Mouse (Mus musculus) lung, embryonic 16.5 days (tissue): ENCODE data around the gene Ociad1. TPM values are rescaled to one million over a fixed set of nuclear protein-coding genes. Genes with fewer than 3 reads are reported as not detected.

Experiments
- ATAC-seq: fragments of 200-750 bp; cut with Nextera tagmentation; 2 replicates; pipeline ENCODE4 v1.8.0; 2017; ENCODE audit warnings: low read depth, mild to moderate bottlenecking, moderate library complexity
- H3K27ac ChIP-seq: fragments of 300-500 bp; sonication (generic); 2 replicates; pipeline ENCODE4 v1.5.1; 2014; ENCODE audit warnings: mild to moderate bottlenecking, control low read depth, low read length
- H3K27me3 ChIP-seq: fragments of 300-500 bp; sonication (generic); 2 replicates; pipeline ENCODE4 v1.6.1; 2014; ENCODE audit warnings: low read depth, low read length, mixed read lengths; ENCODE audit not compliant: control insufficient read depth, insufficient read depth
- H3K36me3 ChIP-seq: fragments of 300-500 bp; sonication (generic); 2 replicates; pipeline ENCODE4 v1.6.1; 2014; ENCODE audit warnings: low read length; ENCODE audit not compliant: control insufficient read depth, insufficient read depth
- H3K4me1 ChIP-seq: fragments of 300-500 bp; sonication (generic); replicated peaks from 2 replicates; pipeline ENCODE4 v1.6.1; 2014; ENCODE audit warnings: low read length, mixed read lengths; ENCODE audit not compliant: control insufficient read depth, insufficient read depth
- H3K4me2 ChIP-seq: fragments of 300-500 bp; sonication (generic); 2 replicates; pipeline ENCODE4 v1.6.1; 2014; ENCODE audit warnings: low read depth, low read length, control low read depth
- H3K4me3 ChIP-seq: fragments of 300-500 bp; sonication (generic); 2 replicates; pipeline ENCODE4 v1.5.1; 2014; ENCODE audit warnings: mild to moderate bottlenecking, low read length, control low read depth
- H3K9ac ChIP-seq: fragments of 300-500 bp; sonication (generic); 2 replicates; pipeline ENCODE4 v1.6.1; 2014; ENCODE audit warnings: low read length, control low read depth
- H3K9me3 ChIP-seq: fragments of 300-500 bp; sonication (generic); 2 replicates; pipeline ENCODE4 v1.6.1; 2016; ENCODE audit warnings: low read length; ENCODE audit not compliant: control insufficient read depth
- WGBS: fragments of 180-500 bp; shearing (Covaris S2); extraction: QIAGEN DNeasy Blood & Tissue Kit; methylation state at CpG from one replicate; pipeline ENCODE4 v1.1.7; 2014; 5-methylcytosine and 5-hydroxymethylcytosine counted together
- polyA plus RNA-seq: library from polyadenylated mRNA; unstranded; fragments of >200 nt; fragmentation: Nextera tagmentation; extraction: Ambion mirVana; gene quantifications from 2 replicates; pipeline ENCODE4 v1.2.1, GENCODE M21; 2015

The Ociad1 gene
- polyA plus RNA-seq, 1 experiment from 2014 or later: 231 TPM

DNA sequence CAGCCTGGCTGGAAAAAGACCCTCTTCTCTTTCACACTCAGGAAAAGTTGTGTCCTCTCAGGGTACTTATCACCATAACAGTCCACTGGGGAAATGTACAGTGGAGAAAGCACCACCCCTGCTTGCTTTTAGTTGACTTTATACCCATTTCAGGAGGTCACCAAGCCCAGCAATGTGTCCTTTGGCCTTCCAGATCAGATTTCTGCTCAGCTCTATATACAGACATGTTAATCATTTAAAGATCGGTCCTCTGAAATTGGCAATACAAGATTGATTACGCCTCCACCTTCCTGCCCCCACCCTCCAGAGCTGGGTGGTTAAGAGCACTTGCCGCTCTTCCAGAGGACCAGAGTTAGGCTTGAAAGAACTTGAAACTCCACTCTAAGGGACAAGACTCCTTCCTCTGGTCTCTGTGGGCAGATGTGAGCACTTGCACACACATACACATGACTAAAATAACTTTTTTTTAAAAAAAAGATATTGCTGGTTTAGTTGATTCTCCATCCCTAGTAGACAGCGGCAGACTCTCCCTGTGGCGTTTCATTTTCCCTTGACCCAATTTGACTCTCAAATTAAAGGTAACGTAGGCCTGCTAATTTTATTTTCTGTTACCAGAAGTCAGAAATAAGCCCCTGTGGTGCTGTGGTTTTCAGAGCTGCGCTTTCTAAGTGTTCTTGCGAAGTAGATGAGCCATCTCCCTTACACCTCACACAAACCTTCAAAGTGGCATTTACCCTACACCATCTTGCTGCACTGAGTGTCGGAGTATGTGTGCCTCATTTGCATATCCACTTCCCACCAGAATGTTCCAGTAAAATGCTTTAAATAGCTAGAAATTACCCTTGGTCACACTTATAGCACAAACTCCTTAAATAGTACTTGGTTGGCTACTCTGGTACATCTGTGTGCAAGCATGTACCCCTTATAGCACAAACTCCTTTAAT, 47.5 kb downstream of the Ociad1 start:
- Histone ChIP-seq H3K27ac (no peak overlapping the region), H3K4me3 (no peak overlapping the region), H3K9ac (no peak overlapping the region), H3K36me3 (no peaks in the 10 kb centered on the region), H3K4me2 (no peak overlapping the region), H3K9me3 (no peaks in the 10 kb centered on the region), H3K27me3 (no peaks in the 10 kb centered on the region; the same call in 1 of the 2 replicates), H3K4me1 (peaks cover 2% of the 10 kb centered on the region; the same call in 1 of the 2 replicates)
- ATAC-seq: no peak
- 82% methylated on average over 9 of the region's 9 CpGs for WGBS

DNA sequence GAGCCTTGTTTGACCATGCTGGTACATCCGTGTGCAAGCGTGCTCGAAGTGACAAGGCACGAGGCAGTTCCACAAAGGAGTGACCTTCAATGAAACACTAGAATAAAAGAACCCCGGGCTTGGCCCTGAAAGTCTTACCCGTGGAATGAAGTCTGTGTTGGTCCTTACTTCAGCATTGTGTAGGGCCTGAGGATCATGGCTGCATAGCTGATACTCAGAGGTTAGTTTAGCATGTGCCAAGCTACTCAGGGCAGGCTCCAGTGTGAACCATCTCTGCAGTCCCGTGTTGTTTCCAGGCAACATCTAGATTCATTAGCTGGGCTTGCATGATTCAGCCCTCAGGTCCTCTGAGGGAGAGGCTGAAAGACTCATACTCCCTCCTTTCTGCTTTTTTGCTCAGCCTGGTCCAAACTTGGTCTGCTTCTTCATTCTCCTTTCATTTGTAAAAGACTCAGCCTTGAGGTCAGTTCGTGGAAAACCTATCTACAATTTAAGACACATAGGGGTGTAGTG, 48.2 kb downstream of the Ociad1 start, which contains the start of gene Ociad2:
Gene Ociad2 (minus strand): TSS at position 306 of the 513 bp plus-strand sequence.
- WGBS: 77% methylated on average over 8 of the region's 8 CpGs
- no peak for ATAC-seq
- Histone ChIP-seq H3K4me3 (no peak within 1 kb of the TSS), H3K9ac (no peak within 1 kb of the TSS), H3K27ac (no peak within 1 kb of the TSS), H3K4me1 (peaks cover 2% of the 10 kb centered on the region; the same call in 1 of the 2 replicates), H3K4me2 (no peak within 1 kb of the TSS), H3K27me3 (no peaks in the 10 kb centered on the region; the same call in 1 of the 2 replicates), H3K36me3 (no peaks in the 10 kb centered on the region), H3K9me3 (no peaks in the 10 kb centered on the region)

DNA sequence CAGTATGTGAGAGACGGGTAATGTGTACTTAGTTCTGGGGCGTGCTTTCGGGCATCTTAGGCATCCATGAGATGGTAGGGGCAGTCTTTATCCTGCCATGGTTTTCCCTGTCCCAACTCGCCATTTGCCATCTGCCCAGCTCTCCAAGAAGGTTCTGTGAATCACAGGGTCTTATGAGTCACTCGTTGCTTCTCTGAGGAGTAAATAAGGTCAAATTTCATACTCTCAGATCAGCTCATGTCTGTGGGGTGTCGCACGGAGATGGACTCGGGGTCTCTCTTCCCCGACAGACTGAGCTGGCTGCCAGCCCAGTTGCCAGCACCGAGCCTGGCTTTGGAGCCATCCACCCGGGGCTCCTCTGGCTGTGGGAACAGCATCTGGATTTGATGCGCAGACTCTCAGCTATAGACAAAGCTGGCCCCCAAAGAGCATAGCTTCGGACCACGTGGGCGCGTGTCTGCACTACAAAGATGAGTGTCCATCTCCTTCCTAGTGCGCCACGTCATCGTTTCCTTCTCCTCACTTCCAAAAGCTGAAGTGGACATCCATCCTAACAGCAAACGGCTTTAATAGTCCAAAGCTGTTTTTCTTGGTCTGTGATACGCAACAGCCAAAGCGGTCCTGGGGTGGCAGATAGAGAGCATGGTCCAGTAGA, 50.2 kb downstream of the Ociad1 start:
- H3K9ac ChIP-seq: no peak overlapping the region
- 73% methylated on average over 22 of the region's 22 CpGs for WGBS
- no peaks in the 10 kb centered on the region for H3K36me3 ChIP-seq
- H3K27ac ChIP-seq: no peak overlapping the region
- ATAC-seq: no peak
- no peak overlapping the region for H3K4me3 ChIP-seq
- no peak overlapping the region for H3K4me2 ChIP-seq
- H3K4me1 ChIP-seq: peaks cover 2% of the 10 kb centered on the region; the same call in 1 of the 2 replicates
- H3K9me3 ChIP-seq: no peaks in the 10 kb centered on the region
- no peaks in the 10 kb centered on the region for H3K27me3 ChIP-seq

DNA sequence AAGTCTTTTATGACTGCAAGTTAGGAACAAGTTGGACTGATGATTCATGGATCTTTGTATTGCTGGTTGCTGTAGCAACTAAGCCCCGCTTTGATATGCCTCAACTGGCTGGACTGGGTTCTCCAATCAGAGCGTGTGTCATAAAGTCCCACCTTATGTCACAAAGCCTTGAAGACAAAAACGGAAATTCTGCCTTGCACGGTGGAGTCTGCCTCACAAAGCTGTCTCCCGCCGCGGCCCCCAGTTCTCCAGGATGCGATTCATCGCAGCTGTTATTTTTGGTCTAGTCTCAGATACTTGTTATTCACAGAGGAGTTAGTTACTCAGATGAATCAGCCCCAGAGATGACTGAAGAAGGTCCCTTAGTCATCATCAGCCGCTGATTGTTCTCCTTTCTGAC, 51.7 kb downstream of the Ociad1 start:
- H3K4me2 ChIP-seq: no peak overlapping the region
- H3K27ac ChIP-seq: no peak overlapping the region
- H3K4me1 ChIP-seq: no peaks in the 10 kb centered on the region
- no peak for ATAC-seq
- no peaks in the 10 kb centered on the region for H3K9me3 ChIP-seq
- no peaks in the 10 kb centered on the region for H3K36me3 ChIP-seq
- no peak overlapping the region for H3K4me3 ChIP-seq
- H3K27me3 ChIP-seq: no peaks in the 10 kb centered on the region
- H3K9ac ChIP-seq: no peak overlapping the region
- 76% methylated on average over 10 of the region's 10 CpGs for WGBS

DNA sequence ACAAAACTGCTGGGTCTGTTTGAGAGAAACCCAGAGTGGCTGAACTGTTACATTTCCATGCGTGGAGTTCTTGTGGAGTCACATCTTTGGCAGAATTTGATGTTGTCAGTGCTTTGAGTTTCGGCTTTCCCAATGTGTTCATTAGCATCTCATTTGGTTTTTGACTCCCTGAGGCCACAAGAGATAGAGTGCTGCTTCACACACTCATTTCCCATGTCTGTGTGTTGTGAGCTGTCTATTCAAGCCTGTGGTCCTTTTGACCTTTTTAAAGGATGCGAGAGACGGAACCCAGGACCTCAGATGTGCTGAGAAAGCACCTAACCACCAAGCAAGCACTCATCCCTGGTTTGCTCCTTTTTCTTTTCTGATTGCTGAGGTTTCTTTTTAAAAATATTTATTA, 52.7 kb downstream of the Ociad1 start:
- Histone ChIP-seq H3K4me3 (no peak overlapping the region), H3K4me1 (no peaks in the 10 kb centered on the region), H3K9me3 (no peaks in the 10 kb centered on the region), H3K4me2 (no peak overlapping the region), H3K9ac (no peak overlapping the region), H3K36me3 (no peaks in the 10 kb centered on the region), H3K27ac (no peak overlapping the region), H3K27me3 (no peaks in the 10 kb centered on the region)
- WGBS: 88% methylated on average over 4 of the region's 4 CpGs
- ATAC-seq: no peak

DNA sequence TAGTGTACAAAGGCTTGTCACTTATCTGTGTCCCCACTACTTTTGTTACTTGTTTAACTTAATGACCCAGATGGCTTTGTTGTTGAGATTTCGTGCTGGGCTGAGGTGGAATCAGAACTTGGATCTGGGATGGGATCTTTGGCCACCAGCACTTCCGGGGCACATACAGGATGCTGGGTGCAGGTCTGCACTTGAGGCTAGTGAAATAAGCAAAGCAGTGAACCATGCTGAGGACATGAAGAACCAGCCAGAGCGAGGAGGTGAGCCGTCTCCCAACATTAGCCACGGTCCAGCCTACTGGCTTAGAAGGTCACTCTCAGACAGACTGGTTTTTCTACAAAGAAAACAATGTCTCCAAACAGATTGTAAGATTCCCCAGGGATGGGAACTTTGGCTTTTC, 56.9 kb downstream of the Ociad1 start:
- Histone ChIP-seq H3K9ac (no peak overlapping the region), H3K36me3 (no peaks in the 10 kb centered on the region), H3K27me3 (no peaks in the 10 kb centered on the region), H3K9me3 (no peaks in the 10 kb centered on the region), H3K27ac (no peak overlapping the region), H3K4me3 (no peak overlapping the region), H3K4me2 (no peak overlapping the region), H3K4me1 (peaks cover 2% of the 10 kb centered on the region; the same call in 1 of the 2 replicates)
- ATAC-seq: no peak
- WGBS: 50% methylated on average over 5 of the region's 5 CpGs

DNA sequence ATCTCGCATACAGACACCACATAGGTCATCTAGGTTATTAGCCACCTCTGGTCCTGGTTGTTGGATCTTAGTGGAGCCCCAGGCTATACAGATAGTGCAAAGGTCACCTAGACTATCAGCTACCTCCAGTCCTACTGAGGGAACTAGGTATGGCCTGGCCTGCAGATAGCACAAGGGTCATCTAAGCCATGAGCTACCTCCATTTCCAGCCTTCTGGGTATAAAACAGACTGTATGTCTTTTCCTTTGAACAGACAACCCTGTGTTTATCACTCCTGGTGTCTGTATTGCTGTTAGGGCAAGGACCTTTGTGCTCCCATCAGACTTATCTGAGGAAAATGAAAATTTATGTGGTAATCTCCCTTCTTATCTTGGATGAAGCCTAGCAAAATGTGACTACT, 59.2 kb downstream of the Ociad1 start:
- Histone ChIP-seq H3K36me3 (no peaks in the 10 kb centered on the region), H3K27ac (no peak overlapping the region), H3K4me3 (no peak overlapping the region), H3K27me3 (no peaks in the 10 kb centered on the region), H3K9me3 (no peaks in the 10 kb centered on the region), H3K9ac (no peak overlapping the region), H3K4me2 (no peak overlapping the region), H3K4me1 (peaks cover 2% of the 10 kb centered on the region; the same call in 1 of the 2 replicates)
- 97% methylated on average over 1 of the region's 1 CpGs for whole genome bisulfite sequencing
- no peak for ATAC-seq

DNA sequence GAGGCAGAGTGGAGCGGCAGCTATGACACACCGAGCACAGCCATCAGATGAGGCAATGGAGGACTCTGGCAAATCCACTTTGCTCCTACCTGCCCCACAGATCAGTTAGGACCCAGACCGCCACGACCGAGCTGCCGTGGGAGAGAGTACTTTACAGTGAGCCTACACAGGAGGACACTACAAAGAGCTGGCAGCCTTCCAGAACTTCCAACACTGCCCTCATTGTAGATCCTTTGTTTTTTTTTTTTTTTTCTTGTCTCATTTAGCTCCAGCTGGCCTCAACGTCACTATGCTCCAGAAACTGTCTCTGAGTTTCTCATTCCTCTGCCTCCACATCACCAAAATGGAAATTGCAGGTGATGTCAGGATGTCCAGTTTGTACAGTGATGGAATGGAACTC, 60.9 kb downstream of the Ociad1 start:
- ATAC-seq: no peak
- Histone ChIP-seq H3K4me3 (no peak overlapping the region), H3K27ac (no peak overlapping the region), H3K4me2 (no peak overlapping the region), H3K36me3 (no peaks in the 10 kb centered on the region), H3K9me3 (no peaks in the 10 kb centered on the region), H3K9ac (no peak overlapping the region), H3K4me1 (peaks cover 2% of the 10 kb centered on the region; the same call in 1 of the 2 replicates), H3K27me3 (no peaks in the 10 kb centered on the region)
- 34% methylated on average over 7 of the region's 7 CpGs for WGBS

DNA sequence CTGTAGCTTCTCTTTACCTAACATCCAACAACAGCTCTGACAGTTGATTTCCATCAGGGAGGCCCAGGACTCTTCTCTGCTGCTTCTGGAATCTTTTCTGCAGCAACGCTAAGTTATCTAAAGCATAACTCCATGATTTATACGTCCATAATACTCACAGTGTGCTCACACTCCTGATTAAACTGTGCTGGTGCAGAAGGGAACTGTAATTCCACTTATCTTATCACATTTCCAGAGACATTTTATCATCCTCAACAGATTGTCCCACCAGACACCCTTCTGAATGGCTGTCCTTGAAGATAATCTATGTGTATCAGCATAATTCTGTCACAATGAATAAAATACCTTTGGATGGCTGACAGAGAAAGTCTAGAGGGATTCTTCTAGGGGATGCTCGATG, 61.4 kb downstream of the Ociad1 start:
- Histone ChIP-seq H3K4me3 (no peak overlapping the region), H3K9ac (no peak overlapping the region), H3K4me2 (no peak overlapping the region), H3K27ac (no peak overlapping the region), H3K4me1 (peaks cover 2% of the 10 kb centered on the region; the same call in 1 of the 2 replicates), H3K9me3 (no peaks in the 10 kb centered on the region), H3K27me3 (no peaks in the 10 kb centered on the region), H3K36me3 (no peaks in the 10 kb centered on the region)
- 46% methylated on average over 3 of the region's 3 CpGs for WGBS
- no peak for ATAC-seq
